Mouse (Mus musculus) stomach, postnatal 0 days (tissue): ENCODE measurements around the gene Txnip.

Experiments used
- CTCF ChIP-seq: IDR thresholded peaks from 2 replicates; pipeline ENCODE4 v1.5.1; 2016; ENCODE audit warnings: antibody characterized with exemption, low read depth, mild to moderate bottlenecking, moderate library complexity
- EP300 ChIP-seq: optimal IDR thresholded peaks from 2 replicates; pipeline ENCODE3; 2016; ENCODE audit warnings: antibody characterized with exemption

GRCm38 (mm10) chr3:96565105-96565504 is 7.3 kb downstream of the Txnip start:
- TF ChIP-seq CTCF (no peak), EP300 (no peak)
